Mouse (Mus musculus) left cerebral cortex, adult 8-10 months (tissue): ENCODE data around the gene Trim2. TPM values are rescaled to one million over a fixed set of nuclear protein-coding genes. Genes with fewer than 3 reads are reported as not detected.

Experiments
- DNase-seq, 2 experiments: peaks; one replicate each; pipeline ENCODE4 v3.0.0; 2022; ENCODE audit warnings: low spot score in 2 of 2
- total RNA-seq, 4 experiments: library from RNA; stranded (reverse); gene quantifications; 2 replicates each; pipeline ENCODE4 v1.2.4; 2022

The Trim2 gene
- total RNA-seq, 4 experiments from 2014 or later: 252 to 273 (median 260) TPM

DNA sequence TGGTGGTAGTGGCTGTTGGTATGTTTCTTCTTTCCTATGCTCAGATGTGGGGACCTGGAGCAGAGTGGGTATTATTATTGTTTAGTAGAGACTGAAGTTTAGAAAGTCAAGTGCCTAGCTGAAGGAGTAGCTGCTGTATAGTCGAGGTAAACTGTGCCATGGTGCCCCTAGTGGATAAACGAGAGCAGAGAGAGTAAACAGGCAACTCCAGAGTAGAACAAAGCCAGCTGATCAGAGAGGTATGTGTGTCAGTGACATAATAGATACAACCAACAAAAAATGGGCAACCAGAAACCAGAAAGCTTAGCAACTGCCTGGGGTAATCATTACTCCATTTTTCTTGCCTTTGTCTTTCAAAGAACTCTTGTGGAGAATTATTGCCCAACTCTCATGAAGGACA is 81.7 kb downstream of the Trim2 start:
- no peak for DNase-seq

DNA sequence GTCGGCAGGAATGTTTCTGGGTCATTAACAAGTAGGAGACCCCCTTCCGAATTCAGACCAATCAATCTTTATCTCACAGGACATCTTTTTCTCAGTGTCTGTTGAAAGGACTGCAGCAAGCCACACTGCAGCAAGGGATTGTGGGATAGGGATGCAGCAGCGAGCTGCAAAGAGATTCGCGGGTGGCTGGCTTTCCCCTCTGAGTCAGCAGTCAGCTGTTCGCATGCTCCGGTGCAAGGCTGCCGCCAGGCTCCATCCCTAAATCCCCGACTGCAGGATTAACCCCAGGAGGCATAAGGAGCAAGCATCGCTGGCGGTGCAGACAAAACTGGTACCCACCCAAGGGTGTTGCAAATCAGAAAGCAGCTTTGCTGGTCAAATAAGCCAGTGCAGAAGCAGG is 85.9 kb downstream of the Trim2 start:
- peak; percentile 67 to 72 for DNase-seq

DNA sequence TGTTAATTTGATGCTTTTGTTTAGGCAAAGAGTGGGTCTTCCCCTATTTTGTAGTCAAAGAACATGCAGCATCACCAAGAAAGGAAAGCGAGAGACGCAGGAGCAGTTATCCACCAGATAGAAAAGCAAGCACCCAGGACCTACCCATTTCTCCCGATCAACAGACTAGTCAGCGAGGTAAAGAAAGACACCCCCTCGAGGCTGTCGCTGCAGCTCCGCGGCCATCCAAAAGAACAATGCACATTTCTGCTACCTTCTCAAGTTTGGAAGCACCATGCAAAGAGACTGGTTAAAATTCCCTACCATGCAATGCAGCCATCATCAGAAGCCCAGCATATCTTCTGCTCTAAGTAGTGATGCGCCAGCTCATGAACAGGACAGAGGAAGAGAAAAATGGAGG is 86.4 kb downstream of the Trim2 start:
- no peak for DNase-seq

DNA sequence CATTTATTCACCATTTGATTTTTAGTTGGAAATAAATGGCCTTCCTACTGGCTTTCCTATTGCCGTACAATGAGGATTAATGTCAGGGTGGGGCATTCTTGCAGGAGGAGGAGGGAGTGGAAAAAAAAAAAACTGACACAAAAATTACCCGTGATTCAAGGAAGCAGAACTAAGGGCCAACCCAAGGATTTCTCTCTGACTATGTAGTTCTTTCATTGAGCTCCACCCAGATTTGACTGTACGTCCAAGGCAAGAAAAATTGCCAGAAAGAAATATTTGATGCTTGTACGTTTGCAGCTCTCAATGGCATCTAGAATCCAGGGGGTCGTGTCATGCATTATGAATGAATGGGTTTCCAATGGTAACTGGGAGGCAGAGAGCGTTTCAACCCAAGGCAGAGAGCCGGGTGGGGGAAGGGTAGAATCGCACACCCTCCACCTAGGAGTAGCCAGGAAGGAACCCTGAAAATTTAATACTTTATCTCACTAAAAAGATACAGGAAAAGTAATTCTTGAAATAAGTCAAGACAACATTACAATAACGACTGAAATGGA is 86.9 kb downstream of the Trim2 start:
- no peak for DNase-seq

DNA sequence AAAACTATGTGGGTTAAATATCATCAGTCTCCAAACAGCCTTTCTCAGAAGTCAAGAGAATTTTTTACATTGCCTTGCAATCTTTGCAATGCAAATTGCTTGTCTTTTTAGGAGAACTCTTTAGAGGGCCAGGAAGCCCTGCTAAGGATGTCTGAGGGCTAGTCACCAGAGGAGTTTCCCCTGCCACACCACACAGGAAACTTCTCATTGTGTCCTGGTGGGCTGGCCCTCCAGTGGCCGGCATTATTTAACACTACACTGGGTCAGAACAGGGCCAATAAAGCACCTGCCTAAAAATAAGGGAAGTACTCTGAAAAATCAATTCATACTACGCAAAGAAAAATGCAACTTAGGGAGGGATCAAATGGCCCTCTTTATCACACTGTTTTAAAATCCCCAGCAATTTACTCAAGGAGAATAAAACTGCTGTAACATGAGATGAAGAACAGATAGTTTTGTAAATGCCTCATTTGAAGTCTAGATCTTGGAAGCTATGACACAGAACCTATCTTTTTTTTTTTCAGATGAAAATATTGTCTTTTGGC is 87.4 kb downstream of the Trim2 start:
- DNase-seq: no peak

DNA sequence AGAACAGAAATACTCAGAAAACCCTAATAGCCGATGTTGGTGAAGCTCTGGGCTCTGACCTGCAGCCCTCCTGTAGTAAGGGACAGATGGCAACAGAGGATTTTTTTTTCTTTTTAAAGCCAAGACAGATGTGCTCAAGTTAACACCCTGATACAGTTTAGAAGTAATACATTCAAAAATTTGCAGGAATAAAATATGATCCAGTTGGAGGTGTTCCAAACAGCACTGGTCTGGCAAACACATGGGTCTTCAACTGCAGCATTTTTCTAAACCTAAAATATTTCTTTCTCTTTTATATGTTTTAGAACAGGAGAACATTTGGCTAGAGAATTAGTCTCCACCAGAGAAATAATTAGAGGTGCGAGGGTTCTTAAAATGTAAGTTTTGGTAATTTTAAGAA is 88.2 kb downstream of the Trim2 start:
- DNase-seq: no peak

DNA sequence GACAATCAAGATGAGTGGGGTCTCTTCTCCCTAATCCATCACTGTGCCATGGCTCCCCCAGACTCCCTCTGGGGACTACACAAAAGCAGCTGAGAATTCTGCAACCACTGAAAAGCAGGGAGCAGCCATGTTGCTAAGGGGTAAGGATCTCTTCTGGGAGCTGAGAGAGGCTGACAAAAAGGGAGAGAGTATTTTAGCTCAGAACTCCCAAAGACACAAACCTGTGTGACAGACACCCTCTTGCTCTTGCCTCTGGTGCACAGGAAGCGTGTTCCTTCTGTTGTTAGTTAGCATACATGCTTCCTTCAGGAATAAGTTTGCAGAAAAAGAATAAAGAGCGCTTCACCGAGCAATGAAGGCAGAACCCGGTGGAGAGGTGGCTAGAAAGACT is 88.7 kb downstream of the Trim2 start:
- no peak for DNase-seq

DNA sequence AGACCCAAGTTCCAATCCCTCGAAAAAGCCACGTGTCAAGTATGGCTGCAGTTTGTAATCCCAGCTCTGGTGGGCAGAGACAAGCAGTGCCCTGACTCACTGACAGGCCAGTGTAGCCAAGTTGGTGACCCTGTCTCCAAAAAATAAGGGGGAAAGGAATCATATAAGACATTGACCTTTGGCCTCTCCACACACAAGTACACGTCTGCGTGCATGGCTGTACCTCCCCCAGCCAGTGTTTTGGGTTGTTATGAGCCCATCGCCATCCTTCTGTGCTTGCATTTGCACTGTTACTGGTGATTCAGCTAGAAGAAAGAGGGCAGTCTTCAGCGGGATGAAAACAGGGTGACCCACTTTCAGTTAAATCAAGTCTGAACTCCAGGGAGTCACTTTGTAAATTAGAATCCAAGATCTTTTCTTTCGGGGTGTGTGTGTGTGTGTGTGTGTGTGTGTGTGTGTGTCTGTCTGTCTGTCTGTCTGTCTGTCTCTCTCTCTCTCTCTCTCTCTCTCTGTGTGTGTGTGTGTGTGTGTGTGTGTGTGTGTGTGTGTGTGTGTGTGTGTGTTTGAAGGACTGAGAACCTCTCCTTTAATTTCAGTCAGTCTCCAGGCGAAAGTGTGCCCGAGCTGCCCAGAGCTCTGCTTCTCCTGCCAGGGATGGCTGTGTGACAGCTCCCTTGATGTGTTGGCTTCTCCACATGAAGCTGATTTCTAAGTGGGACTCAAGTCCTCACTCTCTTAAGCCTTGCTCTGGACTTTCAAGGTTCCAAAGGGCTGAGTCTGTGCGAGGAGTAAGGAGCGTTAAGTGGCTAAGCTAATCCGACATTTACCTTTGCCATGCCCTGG is 89.3 kb downstream of the Trim2 start:
- DNase-seq: no peak

DNA sequence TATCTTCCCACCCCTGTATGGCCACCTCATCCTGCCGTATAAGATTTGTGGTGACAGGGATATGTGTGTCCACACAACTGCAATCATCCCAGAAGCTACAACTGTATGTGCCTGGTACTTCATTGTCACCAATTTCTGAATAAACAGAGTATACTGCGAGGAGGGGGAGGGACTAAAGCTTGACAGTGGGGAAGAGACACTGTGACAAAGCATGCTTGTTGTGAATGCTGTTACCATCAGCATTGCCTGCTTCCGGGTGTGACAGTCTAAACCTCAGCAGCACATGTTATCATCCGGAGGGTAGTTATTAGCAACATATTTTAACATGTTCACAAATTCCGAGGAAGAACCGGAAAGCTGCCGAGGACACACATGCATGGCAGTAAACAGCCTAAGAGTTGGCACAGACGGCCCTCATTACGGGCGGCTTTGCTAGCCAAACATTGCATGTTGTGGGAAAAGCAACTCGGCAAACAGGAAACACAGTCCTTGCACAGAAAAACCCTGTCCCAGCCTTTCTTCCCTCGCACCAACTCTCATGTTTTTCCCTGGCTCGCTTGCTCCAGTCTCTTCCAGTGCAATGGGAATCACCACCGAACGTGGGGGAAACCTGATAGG is 90.8 kb downstream of the Trim2 start:
- DNase-seq: no peak

DNA sequence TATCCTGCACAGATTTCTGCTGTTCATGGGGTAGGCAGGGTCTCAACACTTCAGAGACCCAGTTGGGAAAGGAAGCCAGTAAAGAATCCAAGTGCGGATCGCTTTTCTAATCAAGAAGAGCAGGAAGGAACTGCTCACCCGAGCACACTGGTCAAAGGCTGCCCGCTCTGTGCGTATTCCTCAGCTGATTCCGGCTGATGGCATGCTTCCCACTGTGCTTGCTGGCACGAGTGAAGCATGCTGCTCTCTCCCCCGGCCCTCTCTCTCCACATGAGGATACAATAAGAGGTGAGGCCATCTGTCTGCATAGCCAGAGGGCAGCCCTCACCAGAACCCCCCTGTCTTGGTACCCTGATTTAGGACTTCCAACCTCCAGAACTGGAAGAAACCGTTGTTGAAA is 91.4 kb downstream of the Trim2 start:
- DNase-seq: no peak

DNA sequence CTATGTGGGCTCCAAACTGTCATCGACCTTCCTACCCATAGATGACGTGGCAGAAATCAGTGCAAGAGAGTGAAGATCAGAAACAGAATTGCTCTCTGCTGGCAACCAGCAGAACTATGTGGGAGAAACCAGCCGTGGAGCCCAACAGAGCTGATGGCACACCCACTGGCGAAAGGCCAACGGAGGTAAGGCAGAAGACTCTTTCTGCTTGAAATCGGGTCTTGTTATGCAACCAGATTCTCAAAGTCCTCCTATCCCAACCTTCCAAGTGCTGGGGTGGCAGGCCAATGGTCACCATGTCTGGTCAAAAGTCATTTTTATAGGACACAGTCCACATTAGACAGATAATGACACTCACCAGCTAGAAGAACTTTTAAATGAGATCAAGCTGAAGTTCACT is 92.2 kb downstream of the Trim2 start:
- peak in 1 of 2 experiments; percentile 69 for DNase-seq

DNA sequence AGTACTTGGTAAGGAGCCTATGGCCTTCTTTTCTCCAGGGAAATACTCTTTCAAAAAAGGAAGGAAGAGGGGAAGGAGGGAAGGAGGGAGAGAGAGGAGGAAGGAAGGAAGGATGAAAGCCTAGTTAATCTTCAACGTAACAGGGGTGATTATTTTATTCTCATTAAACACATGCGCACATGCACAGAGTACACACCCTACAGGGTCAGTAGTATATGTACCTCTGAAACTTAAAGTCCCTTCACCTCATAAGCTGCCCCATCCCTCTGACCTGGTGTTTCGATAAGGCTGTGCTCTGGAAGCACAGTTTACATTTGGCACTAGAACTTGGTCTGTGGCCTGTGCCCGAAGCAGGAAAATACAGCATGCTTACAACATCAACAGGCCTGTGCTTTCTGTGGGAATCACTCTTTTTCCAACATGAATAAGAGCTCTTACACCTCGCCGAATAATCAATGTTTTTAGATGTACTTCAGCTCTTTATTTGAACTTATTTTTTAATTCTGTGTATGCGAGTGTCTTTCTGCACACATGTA is 95.3 kb downstream of the Trim2 start:
- DNase-seq: no peak

DNA sequence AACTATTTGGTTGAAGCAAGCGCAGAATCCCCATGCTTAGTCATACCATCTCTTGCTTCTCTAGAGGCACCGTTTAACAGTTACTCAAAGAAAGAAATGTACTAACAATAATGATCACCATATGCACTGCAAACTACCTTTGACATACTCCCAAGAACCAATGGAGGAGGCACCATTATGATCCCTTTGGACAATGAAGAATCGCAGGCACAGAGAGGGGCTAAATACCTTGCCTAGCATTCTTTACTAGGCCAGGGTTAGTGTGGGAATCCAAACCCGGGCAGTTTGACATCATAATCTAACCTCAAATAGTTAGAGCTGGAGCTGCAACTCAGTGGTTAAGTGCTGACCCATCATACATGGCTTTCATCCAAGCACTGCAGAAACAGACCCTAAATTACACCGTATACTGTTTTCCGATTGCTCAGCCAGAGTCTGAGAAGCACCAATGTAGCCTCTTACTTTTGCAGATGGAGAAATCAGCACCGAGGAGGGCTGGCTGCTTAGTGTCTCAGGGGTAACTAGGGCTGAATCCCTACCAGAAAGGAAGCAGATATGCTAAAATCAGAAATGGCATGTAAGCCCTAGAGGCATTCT is 97.7 kb downstream of the Trim2 start:
- no peak for DNase-seq

DNA sequence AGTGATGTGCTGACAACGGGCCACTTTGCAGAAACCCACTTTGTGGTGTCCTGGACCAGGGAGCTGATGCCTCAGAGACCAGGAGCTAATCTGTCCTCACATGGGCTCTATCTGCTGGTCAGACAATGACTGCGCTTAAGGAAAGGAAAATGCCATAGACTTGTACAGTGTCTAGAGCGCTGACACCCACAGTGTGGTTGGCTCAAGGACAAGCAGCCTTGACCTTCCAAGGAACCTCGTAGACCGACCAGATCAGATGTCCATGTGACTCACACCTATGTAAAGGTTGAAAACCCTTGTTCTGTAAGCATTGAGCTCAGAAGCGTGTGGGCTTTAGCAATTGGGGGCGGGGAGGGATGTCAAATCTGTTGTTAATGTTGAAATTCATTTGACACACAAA is 98.2 kb downstream of the Trim2 start:
- DNase-seq: no peak

DNA sequence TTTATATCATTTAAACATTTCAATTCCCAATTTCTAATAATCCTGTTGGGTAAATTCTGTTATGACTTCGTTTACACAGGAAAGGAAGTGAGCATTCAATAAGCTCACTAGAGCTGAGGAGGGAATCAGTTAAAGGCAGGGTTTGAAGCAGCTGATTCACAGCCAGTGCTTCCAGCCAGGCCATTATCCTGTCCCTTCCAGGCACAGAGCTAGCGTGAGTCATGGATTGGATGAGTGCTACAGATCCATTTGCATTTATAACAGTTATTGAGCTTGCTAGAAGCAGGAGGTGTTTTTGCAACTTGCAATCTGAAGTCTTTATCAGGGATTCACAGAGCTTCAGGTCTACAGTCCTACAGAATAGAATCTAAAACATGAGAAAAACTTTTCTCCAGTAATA is 99.3 kb downstream of the Trim2 start:
- no peak for DNase-seq

DNA sequence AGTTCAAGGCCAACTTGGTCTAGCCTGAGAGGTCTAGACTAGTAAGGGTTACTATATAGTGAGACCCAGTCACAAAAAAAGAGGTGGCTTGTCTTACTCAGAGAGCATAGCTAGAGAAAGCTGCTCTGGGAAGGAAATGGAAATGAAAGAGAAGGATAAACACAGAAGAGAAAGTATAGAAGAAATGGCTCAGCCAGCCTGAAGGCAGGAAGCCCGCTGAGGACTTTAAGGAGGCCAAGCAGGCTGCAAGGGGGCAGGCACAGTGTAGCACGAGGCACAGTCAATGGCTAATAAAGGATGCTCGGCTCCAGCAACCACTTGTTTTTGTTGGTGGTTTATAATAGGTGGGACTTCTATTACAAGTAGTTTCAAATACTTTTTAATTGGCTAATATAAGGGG is 100.6 kb downstream of the Trim2 start:
- no peak for DNase-seq

DNA sequence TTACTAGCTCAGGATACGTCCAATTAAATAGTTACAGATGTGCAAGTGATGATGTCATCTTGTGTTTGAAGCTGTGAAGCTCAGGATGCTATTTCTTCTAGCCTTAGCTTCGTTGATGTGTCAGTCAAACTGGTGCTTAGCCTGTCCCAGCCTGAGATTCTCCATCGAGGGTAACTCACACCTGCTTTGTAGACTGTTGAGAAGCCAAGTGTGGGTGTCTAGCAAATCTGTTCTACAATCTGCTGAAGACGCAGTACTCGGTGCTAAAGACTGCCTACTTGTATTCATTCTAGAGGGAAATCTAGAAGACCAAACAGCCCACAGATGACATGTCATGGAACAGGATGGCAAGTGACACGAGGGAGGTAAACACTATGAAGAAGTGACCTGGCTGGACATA is 101.0 kb downstream of the Trim2 start:
- peak in 1 of 2 experiments; percentile 63 for DNase-seq

DNA sequence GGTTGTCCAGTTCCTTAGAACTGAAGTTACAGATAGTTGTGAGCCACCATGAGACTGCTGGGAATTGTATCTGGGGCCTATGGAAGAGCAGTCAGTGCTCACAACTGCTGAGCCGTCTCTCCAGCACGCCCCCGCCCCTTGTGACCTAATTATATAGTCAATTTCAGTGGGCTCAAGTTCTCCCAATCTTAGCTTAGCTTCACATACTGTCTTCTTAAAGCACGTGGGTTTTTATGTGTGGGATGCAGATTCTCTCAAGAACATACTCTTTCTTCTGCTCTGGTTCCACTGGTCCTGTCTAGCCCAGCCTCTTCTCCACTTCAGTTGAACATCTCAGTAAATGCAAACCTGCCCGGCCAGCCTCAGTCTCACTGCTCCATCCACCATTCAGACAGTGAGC is 102.0 kb downstream of the Trim2 start:
- DNase-seq: no peak

DNA sequence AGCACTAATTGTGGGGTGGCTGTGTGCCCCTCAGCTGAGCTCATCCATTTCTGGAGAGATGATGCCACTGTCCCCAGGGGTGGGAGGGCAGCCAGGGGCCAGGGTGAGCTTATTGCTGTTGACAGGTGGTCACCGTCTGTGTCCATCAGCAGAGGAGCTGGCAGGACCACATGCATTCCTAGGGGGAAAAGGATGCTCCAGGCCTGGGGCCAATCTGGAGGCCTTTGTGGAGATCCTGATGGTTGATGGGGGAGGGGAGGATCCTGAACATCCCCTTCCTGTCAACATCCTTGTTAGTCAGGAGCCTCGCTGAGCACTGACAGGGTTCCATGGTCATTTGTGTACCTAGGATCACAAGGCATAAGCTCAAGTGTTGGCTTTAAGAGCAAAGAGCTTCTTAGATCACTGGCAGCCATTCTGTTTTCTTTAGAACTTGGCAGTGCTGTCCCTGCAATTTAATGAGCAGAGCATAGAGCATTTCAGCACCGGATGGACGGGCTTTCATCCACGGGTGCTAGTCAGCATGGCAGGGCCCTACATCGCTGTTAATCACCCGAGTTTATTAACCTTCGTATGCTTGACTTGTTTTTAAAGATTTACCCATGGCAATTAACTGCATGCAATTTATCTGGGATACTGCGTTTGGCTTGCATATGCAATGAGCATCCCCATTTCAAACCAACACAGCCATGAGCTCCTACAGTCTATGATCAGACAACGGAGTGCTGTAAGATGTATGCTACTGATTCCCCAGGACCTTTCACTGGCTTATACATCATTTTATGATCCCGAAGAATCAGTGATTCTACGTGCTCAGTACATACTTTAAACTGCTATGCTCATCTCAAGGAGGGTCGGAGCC is 105.9 kb downstream of the Trim2 start:
- DNase-seq: no peak

DNA sequence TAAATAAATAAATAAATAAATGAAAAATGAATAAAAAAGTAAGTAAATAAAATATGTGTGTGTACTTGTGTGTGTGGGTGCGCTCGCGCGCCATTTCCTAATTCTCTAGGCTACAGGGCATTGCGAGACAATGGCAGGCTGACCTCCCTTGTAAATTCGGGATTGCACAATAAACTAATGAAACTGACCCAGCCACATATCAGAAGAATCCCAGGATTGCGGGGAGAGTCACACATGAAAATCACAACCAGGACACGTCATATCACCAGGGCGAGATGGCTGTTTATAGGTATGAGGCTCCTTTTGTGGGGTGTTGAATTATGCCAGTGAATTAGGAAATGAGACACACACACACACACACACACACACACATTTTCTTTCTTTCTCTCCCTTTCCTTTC is 107.2 kb downstream of the Trim2 start:
- no peak for DNase-seq

DNA sequence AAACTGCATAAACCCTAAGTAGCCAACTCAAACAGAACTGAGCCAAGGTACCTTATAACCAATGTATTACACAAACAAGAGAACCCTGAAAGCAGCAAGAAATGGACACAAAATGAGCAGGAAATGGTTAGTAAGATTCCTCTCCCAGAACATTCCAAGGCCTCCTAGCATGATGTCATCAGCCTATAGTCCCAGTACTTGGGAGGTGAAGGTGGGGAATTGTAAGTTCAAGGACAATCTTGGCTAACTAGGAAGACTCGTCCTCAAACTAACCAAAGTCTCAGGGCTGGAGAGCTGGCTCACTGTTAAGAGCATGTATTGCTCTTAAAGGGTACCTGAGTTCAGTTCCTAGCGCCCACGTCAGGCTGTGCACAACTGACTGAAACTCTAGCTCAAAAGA is 108.4 kb downstream of the Trim2 start:
- no peak for DNase-seq
